Mouse (Mus musculus) forebrain, embryonic 12.5 days (tissue): ENCODE measurements around the gene Bloc1s2. TPM values are rescaled to one million over a fixed set of nuclear protein-coding genes. Genes with fewer than 3 reads are reported as not detected.

Experiments used
- ATAC-seq: fragments of 200-750 bp; cut with Nextera tagmentation; 2 replicates; pipeline ENCODE4 v1.8.0; 2017; ENCODE audit warnings: moderate TSS enrichment; ENCODE audit not compliant: low FRiP score
- H3K27ac ChIP-seq: fragments of 300-500 bp; sonication (generic); 2 replicates; pipeline ENCODE4 v1.5.1; 2016; ENCODE audit warnings: mild to moderate bottlenecking
- H3K27me3 ChIP-seq: fragments of 300-500 bp; sonication (generic); 2 replicates; pipeline ENCODE4 v1.6.1; 2016; ENCODE audit warnings: mild to moderate bottlenecking
- H3K36me3 ChIP-seq: fragments of 300-500 bp; sonication (generic); replicated peaks from 2 replicates; pipeline ENCODE4 v1.6.1; 2016; ENCODE audit warnings: mild to moderate bottlenecking
- H3K4me1 ChIP-seq: fragments of 300-500 bp; sonication (generic); 2 replicates; pipeline ENCODE4 v1.6.1; 2016
- H3K4me2 ChIP-seq: fragments of 300-500 bp; sonication (generic); 2 replicates; pipeline ENCODE4 v1.6.1; 2016; ENCODE audit warnings: mild to moderate bottlenecking, moderate library complexity
- H3K4me3 ChIP-seq: fragments of 300-500 bp; sonication (generic); replicated peaks from 2 replicates; pipeline ENCODE4 v1.5.1; 2016; ENCODE audit warnings: mild to moderate bottlenecking
- H3K9ac ChIP-seq: fragments of 300-500 bp; sonication (generic); 2 replicates; pipeline ENCODE4 v1.6.1; 2016; ENCODE audit warnings: mild to moderate bottlenecking
- H3K9me3 ChIP-seq: fragments of 300-500 bp; sonication (generic); 2 replicates; pipeline ENCODE4 v1.6.1; 2016
- whole genome bisulfite sequencing: fragments of 180-500 bp; shearing (Covaris S2); methylation state at CpG from one replicate; pipeline ENCODE4 v1.1.7; 2016; 5-methylcytosine and 5-hydroxymethylcytosine counted together
- polyA plus RNA-seq: library from polyadenylated mRNA; unstranded; fragments of >200 nt; fragmentation: Nextera tagmentation; extraction: Ambion mirVana; gene quantifications from 2 replicates; pipeline ENCODE4 v1.2.1, GENCODE M21; 2016

Gene Bloc1s2
- 123 TPM in 2 replicates for polyA plus RNA-seq

DNA sequence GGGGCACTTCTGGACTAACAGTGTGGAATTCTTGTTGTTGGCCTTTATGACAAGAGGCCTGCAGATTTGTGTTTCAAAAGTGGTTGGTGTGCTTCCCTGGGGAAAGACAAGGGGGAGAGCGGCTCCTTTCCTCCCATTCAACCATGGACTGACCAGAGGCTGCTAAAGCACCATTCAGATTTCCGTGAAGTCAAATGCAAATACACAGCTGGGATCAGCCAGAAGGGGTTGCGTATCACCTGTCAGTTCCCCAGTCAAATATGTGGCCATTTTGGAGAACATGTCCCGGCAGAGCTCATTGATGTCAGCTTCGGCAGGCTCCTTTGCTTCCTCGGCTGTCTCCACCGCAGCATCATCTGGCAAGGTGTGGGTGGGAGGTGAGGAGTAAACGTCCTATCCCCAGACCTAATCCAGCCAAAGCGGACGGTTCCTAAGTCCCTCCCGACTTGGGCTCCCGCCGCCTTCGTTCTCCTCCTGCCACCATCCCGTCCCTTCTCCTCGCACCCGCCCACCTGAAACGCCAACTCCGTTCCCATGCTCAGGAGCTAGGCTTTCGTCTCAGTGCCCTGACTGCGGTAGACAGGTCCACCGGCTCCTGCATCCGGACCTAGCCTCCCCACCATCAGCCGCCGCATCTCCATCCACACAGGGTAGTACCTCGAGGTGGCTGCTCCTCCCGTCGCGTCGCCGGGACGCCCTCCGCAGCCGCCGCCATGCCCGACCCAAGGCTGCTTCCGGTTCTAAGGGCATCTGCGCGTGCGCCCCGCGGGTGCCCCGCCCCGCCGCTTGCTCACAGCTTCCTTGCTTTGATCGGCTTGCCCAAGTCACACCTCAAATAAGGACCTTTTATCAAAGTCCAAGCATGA, at the start of gene Bloc1s2:
Bloc1s2 (minus strand) TSS at position 745 of the 866 bp plus-strand sequence.
- Histone ChIP-seq H3K9me3 (no peaks in the 10 kb centered on the region), H3K36me3 (peaks cover 34% of the 10 kb centered on the region), H3K4me3 (peak within 1 kb of the TSS; percentile 76), H3K9ac (peak within 1 kb of the TSS; percentile 80), H3K27me3 (peaks cover 18% of the 10 kb centered on the region; the same call in 1 of the 2 replicates), H3K4me2 (peak within 1 kb of the TSS; percentile 84), H3K27ac (peak within 1 kb of the TSS; percentile 59; the same call in 1 of the 2 replicates), H3K4me1 (peaks cover 12% of the 10 kb centered on the region)
- ATAC-seq: peak; percentile 83
- 3% methylated on average over 46 of the region's 46 CpGs for WGBS

DNA sequence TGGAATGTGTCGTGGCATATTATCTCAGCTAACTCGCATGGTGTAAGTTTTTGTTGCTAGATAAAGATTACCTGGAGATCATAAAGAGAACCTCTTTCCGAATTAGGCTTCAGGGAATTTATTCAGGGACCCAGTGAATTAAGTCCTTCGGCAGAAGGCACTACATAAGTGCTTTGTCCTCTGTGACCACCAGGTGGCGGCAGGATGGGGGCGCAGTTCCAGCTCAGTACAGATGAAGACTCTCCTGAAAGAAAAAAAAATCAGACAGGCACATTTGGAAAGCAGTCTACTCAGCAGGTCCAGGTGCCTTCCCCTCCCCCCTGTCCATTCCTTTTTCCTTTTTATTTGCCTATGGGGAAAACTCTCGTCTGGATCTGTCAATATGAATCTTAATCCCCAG, 48.9 kb upstream of the Bloc1s2 start:
- no peaks in the 10 kb centered on the region for H3K9me3 ChIP-seq
- no peak overlapping the region for H3K4me3 ChIP-seq
- H3K27ac ChIP-seq: no peak overlapping the region
- H3K9ac ChIP-seq: no peak overlapping the region
- no peaks in the 10 kb centered on the region for H3K27me3 ChIP-seq
- H3K4me1 ChIP-seq: 0 out of 2 replicates have a peak, but pooled peaks cover 3% of the 10 kb centered on the region
- no peak overlapping the region for H3K4me2 ChIP-seq
- no peaks in the 10 kb centered on the region for H3K36me3 ChIP-seq
- WGBS: 7% methylated on average over 7 of the region's 7 CpGs
- peak; percentile 51; the same call in 1 of the 2 replicates for ATAC-seq

DNA sequence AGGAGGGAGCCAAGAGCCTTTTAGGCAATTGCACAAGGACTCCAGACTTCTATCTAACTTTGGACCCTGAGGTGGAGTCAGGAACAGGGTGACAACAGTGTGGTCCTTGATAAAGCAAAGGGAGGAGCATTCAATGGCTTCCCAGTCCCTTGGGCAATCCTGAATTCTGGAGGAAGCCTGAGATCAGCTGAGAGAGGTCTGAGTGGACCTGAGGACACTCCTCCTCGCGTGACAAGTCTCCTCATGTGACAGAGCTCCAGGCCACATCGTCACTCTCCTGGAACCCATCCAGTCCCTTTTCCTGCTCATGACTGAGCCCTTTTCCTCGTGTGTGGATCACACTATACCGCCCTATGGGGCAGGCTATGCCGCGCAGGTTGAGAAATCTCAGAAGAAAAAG, 47.7 kb upstream of the Bloc1s2 start:
- no peak overlapping the region for H3K27ac ChIP-seq
- H3K4me3 ChIP-seq: no peak overlapping the region
- no peaks in the 10 kb centered on the region for H3K9me3 ChIP-seq
- H3K4me2 ChIP-seq: no peak overlapping the region
- no peak overlapping the region for H3K9ac ChIP-seq
- 0 out of 2 replicates have a peak, but pooled peaks cover 3% of the 10 kb centered on the region for H3K4me1 ChIP-seq
- WGBS: 86% methylated on average over 7 of the region's 7 CpGs
- H3K27me3 ChIP-seq: no peaks in the 10 kb centered on the region
- ATAC-seq: no peak
- H3K36me3 ChIP-seq: no peaks in the 10 kb centered on the region

DNA sequence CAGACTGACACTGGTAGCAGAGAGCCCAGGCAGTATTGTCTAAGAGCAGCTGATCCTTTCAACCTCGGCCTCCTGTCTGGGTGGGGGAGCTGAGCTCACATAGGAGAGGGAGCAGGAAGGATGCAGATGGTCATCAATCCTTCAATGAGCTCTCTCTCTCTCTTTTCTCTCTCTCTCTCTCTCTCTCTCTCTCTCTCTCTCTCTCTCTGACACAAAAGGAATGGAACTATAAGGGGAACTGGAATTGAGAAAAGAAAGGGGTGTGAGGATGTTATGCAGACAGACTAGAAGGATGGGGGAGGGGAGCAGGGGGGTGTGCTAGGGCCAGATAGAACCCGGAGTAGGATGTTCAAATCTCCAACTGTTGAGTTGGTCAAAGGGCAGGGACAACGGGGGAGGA, 46.1 kb upstream of the Bloc1s2 start, which contains the start of gene Pkd2l1:
Pkd2l1 (minus strand) TSS at position 101 of the 400 bp plus-strand sequence.
- no peak for ATAC-seq
- no peaks in the 10 kb centered on the region for H3K27me3 ChIP-seq
- H3K36me3 ChIP-seq: no peaks in the 10 kb centered on the region
- H3K4me1 ChIP-seq: 0 out of 2 replicates have a peak, but pooled peaks cover 3% of the 10 kb centered on the region
- no peak within 1 kb of the TSS for H3K4me2 ChIP-seq
- no peak within 1 kb of the TSS for H3K4me3 ChIP-seq
- 36% methylated on average over 3 of the region's 3 CpGs for WGBS
- no peak within 1 kb of the TSS for H3K9ac ChIP-seq
- H3K27ac ChIP-seq: no peak within 1 kb of the TSS
- H3K9me3 ChIP-seq: no peaks in the 10 kb centered on the region

DNA sequence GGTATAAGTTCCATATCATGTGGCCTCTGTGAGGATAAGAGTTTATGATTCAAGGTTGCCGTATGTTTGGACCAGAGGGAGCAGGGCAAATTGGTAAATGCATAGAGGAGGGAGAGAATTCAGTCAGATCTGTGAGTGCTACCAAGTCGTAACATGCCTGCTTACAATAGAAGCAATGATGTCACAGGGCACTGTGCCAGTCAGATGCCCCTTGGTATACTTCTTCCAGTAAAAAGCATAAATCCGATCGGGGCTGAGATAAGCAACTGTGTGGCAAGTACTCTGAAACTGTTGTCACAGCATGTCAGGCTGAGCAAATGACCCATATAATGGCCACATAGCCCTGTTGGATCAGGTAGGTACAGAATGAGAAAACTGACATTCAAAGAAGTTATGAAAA, 42.8 kb upstream of the Bloc1s2 start:
- 0 out of 2 replicates have a peak, but pooled peaks cover 3% of the 10 kb centered on the region for H3K4me1 ChIP-seq
- no peak overlapping the region for H3K4me2 ChIP-seq
- H3K36me3 ChIP-seq: no peaks in the 10 kb centered on the region
- H3K27ac ChIP-seq: no peak overlapping the region
- no peaks in the 10 kb centered on the region for H3K27me3 ChIP-seq
- no peak overlapping the region for H3K9ac ChIP-seq
- H3K4me3 ChIP-seq: no peak overlapping the region
- no peak for ATAC-seq
- no peaks in the 10 kb centered on the region for H3K9me3 ChIP-seq
- 83% methylated on average over 4 of the region's 4 CpGs for WGBS

DNA sequence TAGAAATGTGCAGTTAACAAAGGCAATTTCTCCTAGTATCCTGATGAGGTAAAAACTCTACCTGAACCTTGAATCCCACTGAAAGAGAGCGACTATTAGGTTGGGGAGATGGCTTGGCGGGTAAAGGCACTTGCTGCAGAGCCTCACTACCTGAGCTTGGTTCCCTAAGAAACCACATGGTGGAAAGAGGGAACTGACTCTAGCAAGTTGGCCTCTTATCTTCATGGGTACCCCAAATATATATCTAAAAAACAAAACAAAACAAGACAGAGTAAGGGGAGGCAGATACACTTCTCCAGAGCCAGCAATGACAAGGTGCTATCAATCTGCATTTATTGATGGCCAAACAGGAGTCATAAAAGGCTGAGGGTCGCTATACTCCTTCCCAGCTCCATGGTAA, 37.7 kb upstream of the Bloc1s2 start:
- Histone ChIP-seq H3K4me1 (no peaks in the 10 kb centered on the region), H3K9ac (no peak overlapping the region), H3K9me3 (no peaks in the 10 kb centered on the region), H3K4me3 (no peak overlapping the region), H3K27ac (no peak overlapping the region), H3K4me2 (no peak overlapping the region), H3K36me3 (no peaks in the 10 kb centered on the region), H3K27me3 (no peaks in the 10 kb centered on the region)
- 77% methylated on average over 3 of the region's 3 CpGs for WGBS
- no peak for ATAC-seq

DNA sequence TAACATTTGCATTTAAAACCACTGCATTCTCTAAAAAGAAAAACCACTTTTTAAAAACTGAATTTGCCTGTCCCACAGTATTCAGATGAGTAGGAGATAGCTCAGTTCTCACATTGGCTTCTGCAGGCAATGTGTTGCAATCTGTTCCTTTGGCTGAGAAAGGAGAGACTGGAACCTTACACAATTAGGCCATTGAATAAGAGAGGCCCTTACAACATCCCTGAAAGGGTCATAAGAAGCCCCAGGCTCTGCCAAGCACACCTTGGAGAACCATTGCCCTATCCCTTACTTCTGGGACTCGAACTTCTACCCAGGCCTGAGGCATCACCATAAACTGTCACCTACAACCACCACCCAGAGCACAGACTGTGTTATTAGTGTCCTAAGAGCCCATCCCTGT, 34.3 kb upstream of the Bloc1s2 start:
- H3K9me3 ChIP-seq: peaks cover 5% of the 10 kb centered on the region; the same call in 1 of the 2 replicates
- no peak overlapping the region for H3K4me3 ChIP-seq
- no peak for ATAC-seq
- 83% methylated on average over 1 of the region's 1 CpGs for WGBS
- H3K9ac ChIP-seq: no peak overlapping the region
- H3K4me2 ChIP-seq: no peak overlapping the region
- no peaks in the 10 kb centered on the region for H3K27me3 ChIP-seq
- H3K4me1 ChIP-seq: no peaks in the 10 kb centered on the region
- H3K36me3 ChIP-seq: no peaks in the 10 kb centered on the region
- H3K27ac ChIP-seq: no peak overlapping the region

DNA sequence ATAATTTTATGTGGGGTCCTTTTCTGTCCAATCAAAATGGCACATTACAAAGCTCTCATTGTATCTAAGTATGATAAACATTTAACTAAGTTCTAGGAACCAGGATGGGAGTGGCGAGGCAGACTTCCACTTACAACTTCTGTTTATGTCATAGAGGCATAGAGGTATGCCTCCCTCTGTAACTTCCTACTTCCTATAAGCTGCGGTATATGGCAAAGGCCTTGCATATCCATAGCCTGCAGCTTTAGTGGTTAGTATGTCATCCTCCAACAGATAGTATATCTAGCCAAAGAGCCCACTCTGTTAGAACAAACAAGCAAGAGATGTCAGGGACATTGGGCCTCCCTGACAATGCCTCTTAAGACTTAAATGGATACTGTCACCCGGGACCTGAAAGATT, 30.5 kb upstream of the Bloc1s2 start:
- Histone ChIP-seq H3K9me3 (peaks cover 5% of the 10 kb centered on the region; the same call in 1 of the 2 replicates), H3K36me3 (no peaks in the 10 kb centered on the region), H3K27me3 (no peaks in the 10 kb centered on the region), H3K4me3 (no peak overlapping the region), H3K4me1 (no peaks in the 10 kb centered on the region), H3K27ac (no peak overlapping the region), H3K4me2 (no peak overlapping the region), H3K9ac (no peak overlapping the region)
- ATAC-seq: no peak
- 92% methylated on average over 3 of the region's 3 CpGs for WGBS

DNA sequence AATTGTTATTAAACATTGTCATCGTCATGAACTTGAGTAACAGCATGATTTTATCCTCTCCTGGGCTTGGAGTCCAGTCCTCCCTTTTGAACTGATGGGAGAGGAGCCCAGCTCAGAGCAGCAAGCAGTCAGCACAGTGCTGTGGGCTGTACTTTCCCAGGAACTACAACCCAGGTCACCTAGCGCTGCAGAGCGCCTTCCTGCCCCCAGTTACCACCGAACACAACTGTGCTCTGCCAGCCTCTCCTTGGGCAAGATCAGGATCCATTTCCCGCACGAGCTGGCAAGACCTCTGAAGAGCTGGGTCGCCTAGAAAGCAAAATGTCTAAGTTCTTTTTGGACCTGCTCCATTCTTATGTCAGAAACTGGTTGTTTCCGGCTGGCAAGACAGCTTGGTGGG, 28.6 kb upstream of the Bloc1s2 start:
- no peak overlapping the region for H3K4me3 ChIP-seq
- H3K27ac ChIP-seq: no peak overlapping the region
- H3K9me3 ChIP-seq: peaks cover 5% of the 10 kb centered on the region; the same call in 1 of the 2 replicates
- no peaks in the 10 kb centered on the region for H3K36me3 ChIP-seq
- H3K4me1 ChIP-seq: no peaks in the 10 kb centered on the region
- H3K27me3 ChIP-seq: no peaks in the 10 kb centered on the region
- H3K4me2 ChIP-seq: no peak overlapping the region
- no peak overlapping the region for H3K9ac ChIP-seq
- no peak for ATAC-seq
- 67% methylated on average over 8 of the region's 8 CpGs for WGBS

DNA sequence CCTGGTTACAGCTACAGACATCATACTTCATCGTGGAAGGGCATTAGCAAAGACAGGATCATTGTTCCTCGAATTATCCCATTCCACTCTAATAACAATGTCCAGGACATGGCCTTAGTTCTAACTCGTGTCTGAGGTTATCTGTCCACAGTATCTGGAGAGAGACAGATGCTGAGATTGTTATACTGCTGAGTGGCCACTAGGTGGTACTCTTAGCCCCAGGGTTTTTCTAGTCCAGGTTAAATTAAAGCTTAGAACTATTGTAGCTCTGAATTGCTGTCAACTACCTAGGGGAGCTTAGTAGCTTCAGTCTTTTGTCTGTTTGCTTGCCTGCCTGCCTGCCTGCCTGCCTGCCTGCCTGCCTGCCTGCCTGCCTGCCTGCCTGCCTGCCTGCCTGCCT, 15.3 kb upstream of the Bloc1s2 start:
- Histone ChIP-seq H3K4me2 (no peak overlapping the region), H3K27ac (no peak overlapping the region), H3K9me3 (no peaks in the 10 kb centered on the region), H3K9ac (no peak overlapping the region), H3K27me3 (peaks cover 6% of the 10 kb centered on the region; the same call in 1 of the 2 replicates), H3K36me3 (no peaks in the 10 kb centered on the region), H3K4me1 (no peaks in the 10 kb centered on the region), H3K4me3 (no peak overlapping the region)
- no peak for ATAC-seq
- 25% methylated on average over 3 of the region's 3 CpGs for WGBS

DNA sequence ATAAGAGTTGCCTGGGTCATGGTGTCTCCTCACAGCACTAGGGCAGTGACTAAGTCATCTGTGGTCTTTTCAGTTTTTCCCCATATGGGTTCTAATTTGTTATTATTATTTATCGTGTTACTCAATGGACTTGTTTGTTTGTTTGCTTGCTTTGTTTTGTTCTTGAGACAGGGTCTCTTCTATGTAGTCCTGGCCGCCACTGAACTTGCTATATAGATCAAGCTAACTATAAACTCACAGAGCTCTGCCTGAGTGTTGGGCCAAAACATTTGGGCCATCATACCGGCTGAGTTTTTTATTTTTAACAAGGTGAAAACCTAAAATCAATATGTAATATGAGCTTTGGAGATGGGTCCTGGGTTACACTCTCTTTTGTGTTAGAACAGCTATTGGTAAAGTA, 13.1 kb upstream of the Bloc1s2 start:
- Histone ChIP-seq H3K27ac (no peak overlapping the region), H3K36me3 (no peaks in the 10 kb centered on the region), H3K9me3 (no peaks in the 10 kb centered on the region), H3K4me1 (no peaks in the 10 kb centered on the region), H3K4me2 (no peak overlapping the region), H3K27me3 (peaks cover 20% of the 10 kb centered on the region), H3K4me3 (no peak overlapping the region), H3K9ac (no peak overlapping the region)
- WGBS: 91% methylated on average over 3 of the region's 3 CpGs
- ATAC-seq: no peak

DNA sequence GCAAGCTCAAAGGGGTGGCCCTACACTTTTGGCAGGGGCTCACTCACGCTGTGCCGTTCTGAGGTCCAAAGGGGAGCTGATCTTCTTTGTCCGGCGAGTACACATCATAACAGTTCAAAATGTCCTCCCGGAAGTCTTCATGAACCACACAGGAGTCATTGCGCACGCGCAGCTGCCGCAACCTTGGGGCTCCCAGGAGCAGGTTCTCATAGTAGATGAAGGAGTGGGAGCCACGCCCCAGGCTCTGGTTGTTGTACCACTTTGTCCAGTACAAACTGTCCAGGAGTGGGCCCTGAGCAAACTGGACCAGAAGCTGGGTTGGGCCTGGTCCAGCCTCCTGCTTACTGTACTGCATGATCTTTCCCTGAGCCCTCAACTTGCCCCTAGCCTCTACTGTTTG, 10.8 kb upstream of the Bloc1s2 start:
- no peak for ATAC-seq
- Histone ChIP-seq H3K9me3 (no peaks in the 10 kb centered on the region), H3K36me3 (no peaks in the 10 kb centered on the region), H3K4me2 (no peak overlapping the region), H3K27ac (no peak overlapping the region), H3K4me3 (no peak overlapping the region), H3K4me1 (no peaks in the 10 kb centered on the region), H3K27me3 (peaks cover 29% of the 10 kb centered on the region), H3K9ac (no peak overlapping the region)
- WGBS: 88% methylated on average over 10 of the region's 10 CpGs

DNA sequence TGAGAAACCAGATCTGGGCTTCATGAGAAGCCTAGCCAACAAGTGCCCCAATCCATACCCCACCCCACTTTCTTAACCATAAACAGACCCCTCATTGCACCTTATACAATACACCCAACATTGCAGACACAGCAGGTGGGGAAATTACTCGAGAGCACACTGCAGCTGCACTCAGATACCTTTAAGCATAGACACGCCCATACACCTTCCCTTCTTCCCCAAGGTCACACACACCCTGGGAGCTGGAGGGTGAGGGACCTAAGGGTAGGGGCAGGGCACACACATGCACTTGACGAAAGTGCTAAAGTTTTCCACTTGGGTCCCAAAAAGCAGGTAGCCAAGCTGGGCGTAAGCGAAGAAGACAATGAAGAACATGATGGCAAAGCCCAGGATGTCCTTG, 7.5 kb upstream of the Bloc1s2 start:
- Histone ChIP-seq H3K4me2 (no peak overlapping the region), H3K36me3 (no peaks in the 10 kb centered on the region), H3K4me3 (no peak overlapping the region), H3K27me3 (peaks cover 44% of the 10 kb centered on the region), H3K9me3 (no peaks in the 10 kb centered on the region), H3K4me1 (no peaks in the 10 kb centered on the region), H3K9ac (no peak overlapping the region), H3K27ac (no peak overlapping the region)
- 87% methylated on average over 5 of the region's 5 CpGs for WGBS
- ATAC-seq: no peak
